Mouse (Mus musculus) limb, embryonic 15.5 days (tissue): Measurements from ENCODE around the gene Kdm4c. TPM values are rescaled to one million over a fixed set of nuclear protein-coding genes. Genes with fewer than 3 reads are reported as not detected.

ENCODE experiments used
- ATAC-seq: fragments of 200-750 bp; cut with Nextera tagmentation; 2 replicates; pipeline ENCODE4 v1.8.0; 2017; ENCODE audit warnings: low read depth, moderate TSS enrichment; ENCODE audit not compliant: insufficient number of reproducible peaks, low FRiP score, low TSS enrichment
- H3K27ac ChIP-seq: fragments of 300-500 bp; sonication (generic); 2 replicates; pipeline ENCODE4 v1.5.1; 2015; ENCODE audit warnings: moderate library complexity, mild to moderate bottlenecking, inconsistent platforms
- H3K27me3 ChIP-seq: fragments of 300-500 bp; sonication (generic); 2 replicates; pipeline ENCODE4 v1.6.1; 2015; ENCODE audit warnings: inconsistent platforms
- H3K36me3 ChIP-seq: fragments of 300-500 bp; sonication (generic); 2 replicates; pipeline ENCODE4 v1.6.1; 2015; ENCODE audit warnings: inconsistent platforms
- H3K4me1 ChIP-seq: fragments of 300-500 bp; sonication (generic); 2 replicates; pipeline ENCODE4 v1.6.1; 2015; ENCODE audit warnings: inconsistent platforms
- H3K4me2 ChIP-seq: fragments of 300-500 bp; sonication (generic); 2 replicates; pipeline ENCODE4 v1.6.1; 2015; ENCODE audit warnings: mild to moderate bottlenecking, inconsistent platforms
- H3K4me3 ChIP-seq: fragments of 300-500 bp; sonication (generic); 2 replicates; pipeline ENCODE4 v1.5.1; 2015; ENCODE audit warnings: mild to moderate bottlenecking, inconsistent platforms
- H3K9ac ChIP-seq: fragments of 300-500 bp; sonication (generic); 2 replicates; pipeline ENCODE4 v1.6.1; 2015; ENCODE audit warnings: inconsistent platforms
- H3K9me3 ChIP-seq: fragments of 300-500 bp; sonication (generic); 2 replicates; pipeline ENCODE4 v1.6.1; 2016; ENCODE audit warnings: inconsistent platforms
- WGBS: fragments of 180-500 bp; shearing (Covaris S2); methylation state at CpG from one replicate; pipeline ENCODE4 v1.1.7; 2015; 5-methylcytosine and 5-hydroxymethylcytosine counted together
- polyA plus RNA-seq: library from polyadenylated mRNA; unstranded; fragments of >200 nt; fragmentation: Nextera tagmentation; extraction: Ambion mirVana; gene quantifications from 2 replicates; pipeline ENCODE4 v1.2.1, GENCODE M21; 2015

Kdm4c gene
- polyA plus RNA-seq, 1 experiment from 2014 or later = 15.9 TPM

DNA sequence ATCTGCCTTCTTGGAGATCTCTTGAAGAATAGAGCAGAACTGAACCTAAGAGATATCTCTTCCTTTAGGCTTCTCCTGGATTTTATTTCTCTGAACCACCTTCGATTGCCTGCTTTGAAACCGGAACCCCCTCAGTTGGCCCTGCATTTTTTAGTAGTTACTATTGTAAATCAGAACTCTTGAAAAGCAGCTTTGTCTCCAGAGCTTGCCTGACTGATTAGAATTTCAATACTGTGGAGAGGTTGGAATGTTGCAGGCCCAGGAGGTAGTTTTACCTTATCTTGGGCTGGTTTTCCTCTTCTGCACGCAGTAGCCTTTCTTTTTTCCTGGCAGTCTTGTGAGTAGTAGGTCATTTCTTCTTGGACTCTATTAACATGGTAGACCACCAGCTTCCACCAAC, 17.0 kb downstream of the Kdm4c start:
- no peak for ATAC-seq
- Histone ChIP-seq H3K4me2 (no peak overlapping the region), H3K4me1 (no peaks in the 10 kb centered on the region), H3K27me3 (no peaks in the 10 kb centered on the region), H3K9me3 (no peaks in the 10 kb centered on the region), H3K27ac (no peak overlapping the region), H3K4me3 (no peak overlapping the region), H3K9ac (no peak overlapping the region), H3K36me3 (0 out of 2 replicates have a peak, but pooled peaks cover 9% of the 10 kb centered on the region)
- 33% methylated on average over 3 of the region's 3 CpGs for WGBS

DNA sequence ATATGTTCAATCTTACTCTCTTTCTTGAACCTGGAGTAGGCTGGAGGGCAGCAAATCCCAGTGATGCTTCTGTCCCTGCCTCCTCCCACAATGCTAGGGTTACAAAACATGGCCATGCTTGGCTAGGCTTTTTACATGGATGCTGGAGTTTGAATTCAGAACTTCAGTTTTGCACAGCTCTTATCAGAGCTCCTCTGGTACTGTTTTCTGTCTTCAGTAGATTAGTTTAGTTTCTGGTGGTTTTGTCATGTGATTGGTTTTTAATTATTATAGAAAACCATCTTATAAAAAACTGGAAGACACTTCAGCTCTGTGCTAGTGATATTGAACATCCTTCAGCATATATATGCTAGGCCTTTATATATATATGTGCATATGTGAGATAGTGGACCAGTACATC, 19.6 kb downstream of the Kdm4c start:
- Histone ChIP-seq H3K9me3 (no peaks in the 10 kb centered on the region), H3K36me3 (0 out of 2 replicates have a peak, but pooled peaks cover 12% of the 10 kb centered on the region), H3K4me3 (no peak overlapping the region), H3K27ac (no peak overlapping the region), H3K4me1 (no peaks in the 10 kb centered on the region), H3K27me3 (no peaks in the 10 kb centered on the region), H3K9ac (no peak overlapping the region), H3K4me2 (no peak overlapping the region)
- no peak for ATAC-seq

DNA sequence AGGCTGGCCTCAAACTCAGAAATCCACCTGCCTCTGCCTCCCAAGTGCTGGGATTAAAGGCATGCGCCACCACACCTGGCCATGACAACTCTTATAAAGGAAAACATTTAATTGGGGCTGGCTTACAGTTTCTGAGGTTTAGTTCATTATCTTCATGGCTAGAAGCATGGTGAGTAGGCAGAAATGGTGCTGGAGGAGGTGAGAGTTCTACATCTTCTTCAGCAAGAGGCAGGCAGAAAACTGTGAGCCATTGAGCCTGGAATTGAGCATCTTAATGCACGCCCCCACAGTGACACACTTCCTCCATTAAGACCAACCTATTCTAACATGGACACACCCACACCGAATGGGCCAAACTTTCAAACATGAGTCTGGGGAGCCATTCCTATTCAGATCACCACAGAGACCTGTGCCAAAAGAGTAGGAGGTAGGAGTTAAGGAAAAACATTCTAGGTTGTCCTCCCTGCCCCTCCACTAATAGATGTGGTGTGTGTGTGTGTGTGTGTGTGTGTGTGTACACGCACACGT, 22.2 kb downstream of the Kdm4c start:
- H3K4me2 ChIP-seq = no peak overlapping the region
- no peak for ATAC-seq
- no peak overlapping the region for H3K4me3 ChIP-seq
- H3K9me3 ChIP-seq = no peaks in the 10 kb centered on the region
- no peak overlapping the region for H3K27ac ChIP-seq
- no peaks in the 10 kb centered on the region for H3K27me3 ChIP-seq
- 93% methylated on average over 5 of the region's 5 CpGs for WGBS
- no peak overlapping the region for H3K9ac ChIP-seq
- no peaks in the 10 kb centered on the region for H3K4me1 ChIP-seq
- peaks cover 18% of the 10 kb centered on the region; the same call in 1 of the 2 replicates for H3K36me3 ChIP-seq

DNA sequence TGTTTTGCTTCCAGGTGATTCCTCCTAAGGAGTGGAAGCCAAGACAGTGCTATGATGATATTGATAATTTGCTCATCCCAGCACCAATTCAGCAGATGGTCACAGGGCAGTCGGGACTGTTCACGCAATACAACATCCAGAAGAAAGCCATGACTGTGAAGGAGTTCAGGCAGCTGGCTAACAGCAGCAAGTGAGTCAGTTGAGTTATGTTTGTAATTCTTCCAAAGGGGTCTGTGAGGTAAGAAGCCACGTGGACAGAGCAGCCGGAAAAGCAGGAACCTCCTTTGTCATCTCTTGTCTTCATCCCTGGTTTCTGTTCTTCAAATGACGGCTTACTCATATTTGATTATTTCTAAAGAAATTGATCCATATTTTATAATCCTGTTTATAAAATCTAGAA, 28.9 kb downstream of the Kdm4c start:
- H3K4me1 ChIP-seq = no peaks in the 10 kb centered on the region
- no peak for ATAC-seq
- H3K9me3 ChIP-seq = no peaks in the 10 kb centered on the region
- H3K9ac ChIP-seq = no peak overlapping the region
- no peak overlapping the region for H3K4me2 ChIP-seq
- no peak overlapping the region for H3K4me3 ChIP-seq
- no peak overlapping the region for H3K27ac ChIP-seq
- WGBS = 83% methylated on average over 5 of the region's 5 CpGs
- no peaks in the 10 kb centered on the region for H3K27me3 ChIP-seq
- peaks cover 25% of the 10 kb centered on the region for H3K36me3 ChIP-seq

DNA sequence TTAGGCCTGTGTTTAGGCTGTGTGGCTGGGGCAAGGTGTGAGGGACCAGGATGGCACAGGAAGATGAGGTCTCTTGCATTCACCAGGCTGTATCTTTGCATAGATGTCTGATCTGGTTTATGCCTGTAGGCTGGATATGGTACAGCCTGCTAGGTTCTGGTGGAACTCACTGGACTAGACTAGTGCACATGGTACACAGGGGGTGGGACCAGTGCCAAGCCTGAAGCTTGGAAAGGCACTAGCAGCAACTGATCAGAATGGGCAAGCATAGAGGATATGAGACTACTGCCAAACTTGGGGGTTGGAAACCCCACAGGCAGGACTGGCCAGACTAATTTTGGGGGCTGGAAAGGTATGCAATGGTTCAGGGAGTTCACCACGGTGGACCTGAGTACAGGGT, 35.2 kb downstream of the Kdm4c start:
- Histone ChIP-seq H3K27ac (no peak overlapping the region), H3K4me3 (no peak overlapping the region), H3K9me3 (no peaks in the 10 kb centered on the region), H3K27me3 (no peaks in the 10 kb centered on the region), H3K9ac (no peak overlapping the region), H3K36me3 (peaks cover 4% of the 10 kb centered on the region), H3K4me1 (no peaks in the 10 kb centered on the region), H3K4me2 (no peak overlapping the region)
- no peak for ATAC-seq
- 83% methylated on average over 1 of the region's 1 CpGs for WGBS

DNA sequence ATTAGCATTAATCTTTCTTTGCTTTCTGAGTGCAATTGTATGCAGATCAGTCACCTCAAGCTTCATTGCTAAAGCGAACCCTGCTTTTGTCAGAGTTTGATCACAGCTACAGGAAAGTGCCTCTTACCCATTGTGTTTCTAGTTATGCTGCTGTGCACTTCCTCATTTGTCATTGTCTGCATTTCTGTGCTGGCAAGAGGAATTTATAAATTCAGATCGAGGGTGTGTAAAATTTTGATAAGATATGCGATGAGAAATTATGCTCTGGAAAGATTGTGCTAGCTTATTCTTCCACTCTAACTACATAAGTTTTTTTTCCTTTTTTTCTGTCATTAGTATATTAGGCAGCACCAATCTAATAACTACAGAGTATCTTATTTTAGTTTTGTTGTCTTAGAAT, 37.9 kb downstream of the Kdm4c start:
- no peak overlapping the region for H3K4me2 ChIP-seq
- no peaks in the 10 kb centered on the region; the same call in 1 of the 2 replicates for H3K36me3 ChIP-seq
- H3K27me3 ChIP-seq = no peaks in the 10 kb centered on the region
- H3K9ac ChIP-seq = no peak overlapping the region
- WGBS = 83% methylated on average over 3 of the region's 3 CpGs
- no peaks in the 10 kb centered on the region for H3K9me3 ChIP-seq
- H3K4me3 ChIP-seq = no peak overlapping the region
- no peak overlapping the region for H3K27ac ChIP-seq
- H3K4me1 ChIP-seq = no peaks in the 10 kb centered on the region
- no peak for ATAC-seq

DNA sequence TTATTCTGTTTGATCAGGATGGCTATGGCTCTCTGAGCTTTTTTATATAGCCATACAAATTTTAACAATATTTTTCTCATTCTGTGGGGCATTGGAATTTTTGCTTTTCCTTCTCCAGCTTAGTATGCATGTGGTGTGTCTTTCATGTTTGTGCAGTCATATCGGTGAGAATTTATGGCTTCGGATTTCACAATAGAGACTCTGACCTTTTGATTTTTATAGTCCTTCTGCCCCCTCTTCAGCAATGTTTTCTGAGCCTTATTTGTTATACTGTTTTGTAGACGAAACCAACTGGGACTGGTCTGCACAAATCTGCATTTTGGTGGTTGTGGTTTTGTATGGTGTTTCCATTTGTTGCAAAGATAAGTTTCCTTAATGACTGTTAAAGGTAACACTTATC, 45.6 kb downstream of the Kdm4c start:
- Histone ChIP-seq H3K27ac (no peak overlapping the region), H3K9ac (no peak overlapping the region), H3K9me3 (no peaks in the 10 kb centered on the region), H3K27me3 (no peaks in the 10 kb centered on the region), H3K4me3 (no peak overlapping the region), H3K36me3 (peaks cover 6% of the 10 kb centered on the region), H3K4me1 (no peaks in the 10 kb centered on the region), H3K4me2 (no peak overlapping the region)
- ATAC-seq = no peak
- WGBS = 83% methylated on average over 3 of the region's 3 CpGs

DNA sequence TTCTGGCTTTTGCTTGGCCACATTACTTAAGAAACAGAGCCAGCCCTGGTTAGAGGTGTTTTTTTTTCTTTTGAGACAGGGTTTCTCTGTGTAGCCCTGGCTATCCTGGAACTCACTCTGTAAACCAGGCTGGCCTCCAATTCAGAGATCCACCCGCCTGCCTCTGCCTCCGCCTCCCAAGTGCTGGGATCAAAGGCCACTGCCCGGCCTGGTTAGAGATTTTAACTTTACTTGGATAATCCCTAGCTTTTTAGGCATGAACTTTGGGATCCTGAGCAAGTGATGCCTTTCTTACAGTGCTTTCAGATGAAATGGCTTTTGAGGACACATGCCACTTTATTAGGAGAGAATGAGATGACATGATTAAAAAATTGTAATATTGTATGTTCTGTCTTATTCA, 52.4 kb downstream of the Kdm4c start:
- Histone ChIP-seq H3K9ac (no peak overlapping the region), H3K27me3 (no peaks in the 10 kb centered on the region), H3K4me1 (no peaks in the 10 kb centered on the region), H3K4me3 (no peak overlapping the region), H3K4me2 (no peak overlapping the region), H3K27ac (no peak overlapping the region), H3K9me3 (no peaks in the 10 kb centered on the region), H3K36me3 (no peaks in the 10 kb centered on the region)
- WGBS = 75% methylated on average over 3 of the region's 3 CpGs
- no peak for ATAC-seq

DNA sequence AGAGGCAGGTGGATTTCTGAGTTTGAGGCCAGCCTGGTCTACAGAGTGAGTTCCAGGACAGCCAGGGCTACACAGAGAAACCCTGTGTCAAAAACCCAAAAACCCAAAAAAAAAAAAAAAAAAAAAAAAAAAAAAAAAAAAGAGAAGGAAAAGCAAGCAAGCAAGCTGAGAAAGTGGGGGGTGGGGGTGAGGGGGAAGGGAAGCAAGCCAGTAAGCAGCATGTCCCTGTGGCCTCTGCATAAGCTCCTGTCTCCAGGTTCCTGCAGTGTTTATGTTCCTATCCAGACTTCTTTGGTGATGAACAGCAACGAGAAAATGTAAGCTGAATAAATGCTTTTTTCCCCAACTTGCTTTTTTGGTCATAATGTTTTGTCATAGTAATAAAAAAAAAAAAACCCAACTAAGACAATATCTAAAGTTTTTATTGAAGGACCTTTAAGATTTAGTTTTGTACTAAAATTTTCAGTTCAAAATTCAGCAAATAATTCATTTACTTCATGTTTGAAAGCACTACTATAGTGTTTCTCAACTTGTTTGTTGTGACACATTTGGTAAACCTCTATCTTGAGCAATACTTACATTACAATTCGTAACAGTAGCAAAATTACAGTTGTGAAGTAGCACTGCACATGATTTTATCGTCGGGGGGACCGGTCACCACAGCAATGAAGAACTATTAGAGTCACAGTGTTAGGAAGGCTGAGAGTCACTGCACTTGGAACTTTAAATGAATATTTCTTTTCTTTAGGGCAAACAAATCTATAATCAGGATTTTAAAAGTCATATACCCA, 63.2 kb downstream of the Kdm4c start:
- H3K4me2 ChIP-seq = no peak overlapping the region
- ATAC-seq = no peak
- no peak overlapping the region for H3K27ac ChIP-seq
- H3K9me3 ChIP-seq = no peaks in the 10 kb centered on the region
- 90% methylated on average over 5 of the region's 5 CpGs for WGBS
- H3K9ac ChIP-seq = no peak overlapping the region
- H3K4me3 ChIP-seq = no peak overlapping the region
- H3K36me3 ChIP-seq = no peaks in the 10 kb centered on the region
- no peaks in the 10 kb centered on the region for H3K4me1 ChIP-seq
- no peaks in the 10 kb centered on the region for H3K27me3 ChIP-seq

DNA sequence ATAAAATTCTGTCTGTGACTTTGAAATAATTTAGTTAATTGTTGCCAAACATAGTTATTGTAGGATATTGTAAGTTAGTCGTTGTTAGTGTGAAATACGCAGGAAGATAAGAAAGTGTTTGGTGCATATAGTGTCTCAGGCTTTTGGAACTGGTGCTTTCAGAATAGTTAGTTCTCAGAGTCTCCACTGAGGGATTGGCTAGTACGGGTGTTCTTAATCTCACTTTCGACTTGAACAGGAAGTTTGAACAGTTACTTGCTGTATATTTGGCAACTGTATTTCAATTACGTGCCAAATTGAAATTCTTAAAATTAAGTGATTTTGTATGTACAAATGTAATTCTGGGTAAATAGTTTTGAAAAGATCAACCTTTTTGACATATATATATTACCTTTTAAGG, 68.8 kb downstream of the Kdm4c start:
- Histone ChIP-seq H3K9me3 (0 out of 2 replicates have a peak, but pooled peaks cover 3% of the 10 kb centered on the region), H3K36me3 (peaks cover 9% of the 10 kb centered on the region), H3K9ac (no peak overlapping the region), H3K4me3 (no peak overlapping the region), H3K27me3 (no peaks in the 10 kb centered on the region), H3K27ac (no peak overlapping the region), H3K4me2 (no peak overlapping the region), H3K4me1 (no peaks in the 10 kb centered on the region)
- no peak for ATAC-seq
- WGBS = 89% methylated on average over 5 of the region's 5 CpGs

DNA sequence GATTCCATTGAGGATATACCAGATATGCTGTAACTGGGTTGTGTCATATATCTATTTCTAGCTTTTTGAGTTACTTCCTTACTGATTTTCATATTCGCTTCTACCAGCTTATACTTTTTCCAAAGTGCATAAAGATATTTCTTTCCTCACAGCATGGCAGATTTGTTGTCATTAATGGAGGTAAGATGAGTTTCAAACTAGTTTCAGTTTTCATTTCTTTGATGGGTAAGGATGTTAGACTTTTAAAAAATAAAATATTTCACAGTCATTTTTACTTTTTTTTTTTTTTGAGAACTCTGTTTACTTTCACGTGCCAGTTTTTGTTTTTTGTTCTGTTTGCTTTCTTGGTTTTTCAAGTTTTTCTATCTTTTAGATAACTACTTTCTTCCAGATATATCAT, 70.6 kb downstream of the Kdm4c start:
- Histone ChIP-seq H3K4me2 (no peak overlapping the region), H3K27me3 (no peaks in the 10 kb centered on the region), H3K27ac (no peak overlapping the region), H3K36me3 (peaks cover 17% of the 10 kb centered on the region), H3K4me1 (no peaks in the 10 kb centered on the region), H3K9me3 (0 out of 2 replicates have a peak, but pooled peaks cover 3% of the 10 kb centered on the region), H3K9ac (no peak overlapping the region), H3K4me3 (no peak overlapping the region)
- WGBS = 93% methylated on average over 2 of the region's 2 CpGs
- no peak for ATAC-seq

DNA sequence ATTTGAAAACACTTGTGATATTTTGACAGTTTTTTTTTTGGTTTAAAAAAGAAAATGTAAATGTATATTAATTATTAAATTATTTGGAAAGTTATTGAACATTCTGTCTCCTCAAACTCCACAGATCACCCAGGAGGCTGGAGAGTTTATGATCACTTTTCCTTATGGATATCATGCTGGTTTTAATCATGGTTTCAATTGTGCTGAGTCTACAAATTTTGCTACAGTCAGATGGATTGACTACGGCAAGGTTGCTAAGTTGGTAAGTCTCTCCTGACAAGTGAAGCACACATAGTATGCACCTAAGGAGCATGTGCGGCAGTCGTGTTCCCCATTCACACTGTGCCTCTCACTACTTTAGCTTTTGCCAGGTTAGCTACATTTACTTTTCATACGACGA, 73.1 kb downstream of the Kdm4c start:
- H3K4me3 ChIP-seq = no peak overlapping the region
- WGBS = 96% methylated on average over 5 of the region's 5 CpGs
- H3K27me3 ChIP-seq = no peaks in the 10 kb centered on the region
- peaks cover 17% of the 10 kb centered on the region for H3K36me3 ChIP-seq
- H3K9me3 ChIP-seq = 0 out of 2 replicates have a peak, but pooled peaks cover 3% of the 10 kb centered on the region
- no peak overlapping the region for H3K9ac ChIP-seq
- H3K4me1 ChIP-seq = no peaks in the 10 kb centered on the region
- no peak overlapping the region for H3K27ac ChIP-seq
- no peak overlapping the region for H3K4me2 ChIP-seq
- no peak for ATAC-seq
